Mouse (Mus musculus): ENCODE results near the gene Ythdf2. TPM values are rescaled to one million over a fixed set of nuclear protein-coding genes. Genes with fewer than 3 reads are reported as not detected.

Gene Ythdf2
- total and polyA plus RNA-seq, 2 experiments from 2014 or later: 56.4 to 87.7 TPM

DNA sequence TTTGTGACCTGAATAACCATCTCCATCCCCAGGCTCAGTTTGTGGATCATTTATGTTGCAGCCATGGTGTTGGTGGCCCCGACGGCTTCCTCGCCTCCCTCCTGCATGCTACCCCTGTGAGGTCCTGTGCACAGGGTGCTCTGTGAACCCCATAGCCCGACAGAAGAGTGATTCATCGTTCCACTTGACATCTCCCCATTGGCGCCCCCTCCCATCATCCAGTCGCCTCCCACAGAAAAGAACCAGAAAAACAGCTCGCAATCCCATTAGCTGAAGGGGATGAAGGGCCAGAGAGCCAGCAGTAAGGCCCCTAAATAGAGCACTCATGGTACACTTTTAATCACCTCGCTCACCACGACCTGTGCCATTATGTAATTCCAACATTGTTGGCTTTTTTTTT is 35.6 kb downstream of the Ythdf2 start:
- Histone ChIP-seq H3K4me3 (ENCODE audit: low read length) (no peak overlapping the region), H3K36me3 (ENCODE audit: insufficient read depth, low read length) (no peaks in the 10 kb centered on the region), H3K9me3 (ENCODE audit: low read length) (no peaks in the 10 kb centered on the region), H3K4me1 (ENCODE audit: insufficient read depth, low read length) (no peaks in the 10 kb centered on the region), H3K27me3 (ENCODE audit: insufficient read depth, low read length) (no peaks in the 10 kb centered on the region), H3K4me2 (ENCODE audit: low read depth, low read length) (no peak overlapping the region), H3K9ac (replicated peaks; ENCODE audit: low read length) (no peak overlapping the region), H3K27ac (no peak overlapping the region)
- no peak for DNase-seq (ENCODE audit: low spot score)
- no peak for ATAC-seq
- WGBS: 53% methylated on average over 10 of the region's 10 CpGs
- TF ChIP-seq CTCF (IDR thresholded peaks at IDR 0.05; ENCODE audit: low read depth): no peak

DNA sequence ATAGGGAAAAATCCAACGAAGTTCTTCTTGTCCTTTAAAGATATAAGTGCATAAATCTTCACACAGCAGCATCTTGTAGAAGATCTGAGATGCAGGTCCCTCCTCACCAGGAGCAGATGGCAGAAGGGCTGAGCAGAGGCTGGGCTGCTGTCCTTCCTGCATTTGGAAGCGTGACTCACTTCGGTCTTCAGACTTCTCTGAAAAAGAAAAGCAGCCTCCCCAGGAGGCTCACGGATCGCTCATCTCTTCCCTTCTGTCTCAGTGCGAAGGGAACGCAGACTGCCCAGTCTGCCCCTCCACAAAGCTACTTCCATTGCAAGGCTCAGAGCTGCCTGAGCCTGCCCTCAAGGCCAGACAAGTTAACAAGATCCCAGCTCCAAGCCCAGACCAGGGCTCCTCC is 41.2 kb downstream of the Ythdf2 start:
- ATAC-seq (no peak), DNase-seq (ENCODE audit: low spot score) (no peak)
- H3K27me3 ChIP-seq (ENCODE audit: insufficient read depth, low read length): no peaks in the 10 kb centered on the region
- no peak overlapping the region for H3K4me2 ChIP-seq (ENCODE audit: low read depth, low read length)
- TF ChIP-seq CTCF (IDR thresholded peaks at IDR 0.05; ENCODE audit: low read depth): no peak
- no peak overlapping the region for H3K9ac ChIP-seq (replicated peaks; ENCODE audit: low read length)
- H3K36me3 ChIP-seq (ENCODE audit: insufficient read depth, low read length): no peaks in the 10 kb centered on the region
- H3K9me3 ChIP-seq (ENCODE audit: low read length): no peaks in the 10 kb centered on the region
- WGBS: 16% methylated on average over 7 of the region's 7 CpGs
- H3K27ac ChIP-seq: no peak overlapping the region
- no peak overlapping the region for H3K4me3 ChIP-seq (ENCODE audit: low read length)
- no peaks in the 10 kb centered on the region for H3K4me1 ChIP-seq (ENCODE audit: insufficient read depth, low read length)

- no peaks in the 10 kb centered on the region for H3K36me3 ChIP-seq (ENCODE audit: insufficient read depth, low read length)
- H3K27ac ChIP-seq: no peak overlapping the region
- no peak overlapping the region for H3K4me2 ChIP-seq (ENCODE audit: low read depth, low read length)
- 78% methylated on average over 5 of the region's 5 CpGs for WGBS
- no peak overlapping the region for H3K9ac ChIP-seq (replicated peaks; ENCODE audit: low read length)
- H3K4me3 ChIP-seq (ENCODE audit: low read length): no peak overlapping the region
- H3K4me1 ChIP-seq (ENCODE audit: insufficient read depth, low read length): no peaks in the 10 kb centered on the region
- TF ChIP-seq CTCF (IDR thresholded peaks at IDR 0.05; ENCODE audit: low read depth): no peak
- no peaks in the 10 kb centered on the region for H3K9me3 ChIP-seq (ENCODE audit: low read length)
- no peak for ATAC-seq
- DNase-seq (ENCODE audit: low spot score): no peak
- no peaks in the 10 kb centered on the region for H3K27me3 ChIP-seq (ENCODE audit: insufficient read depth, low read length)
These were observed 42.3 kb downstream of the Ythdf2 start for GRCm38 (mm10) chr4:132169761-132170160.

- WGBS: 97% methylated on average over 3 of the region's 3 CpGs
- H3K9ac ChIP-seq (replicated peaks; ENCODE audit: low read length): no peak overlapping the region
- H3K4me1 ChIP-seq (ENCODE audit: insufficient read depth, low read length): no peaks in the 10 kb centered on the region
- ATAC-seq (no peak), DNase-seq (ENCODE audit: low spot score) (no peak)
- no peaks in the 10 kb centered on the region for H3K27me3 ChIP-seq (ENCODE audit: insufficient read depth, low read length)
- H3K36me3 ChIP-seq (ENCODE audit: insufficient read depth, low read length): no peaks in the 10 kb centered on the region
- H3K27ac ChIP-seq: no peak overlapping the region
- H3K4me3 ChIP-seq (ENCODE audit: low read length): no peak overlapping the region
- H3K4me2 ChIP-seq (ENCODE audit: low read depth, low read length): no peak overlapping the region
- H3K9me3 ChIP-seq (ENCODE audit: low read length): no peaks in the 10 kb centered on the region
- TF ChIP-seq CTCF (IDR thresholded peaks at IDR 0.05; ENCODE audit: low read depth): no peak
These were observed 42.8 kb downstream of the Ythdf2 start for GRCm38 (mm10) chr4:132169271-132169670.

- Histone ChIP-seq H3K9me3 (ENCODE audit: low read length) (no peaks in the 10 kb centered on the region), H3K4me3 (ENCODE audit: low read length) (no peak overlapping the region), H3K36me3 (ENCODE audit: insufficient read depth, low read length) (no peaks in the 10 kb centered on the region), H3K27me3 (ENCODE audit: insufficient read depth, low read length) (no peaks in the 10 kb centered on the region), H3K4me1 (ENCODE audit: insufficient read depth, low read length) (no peaks in the 10 kb centered on the region), H3K27ac (no peak overlapping the region), H3K4me2 (ENCODE audit: low read depth, low read length) (no peak overlapping the region), H3K9ac (replicated peaks; ENCODE audit: low read length) (no peak overlapping the region)
- ATAC-seq (no peak), DNase-seq (ENCODE audit: low spot score) (no peak)
- TF ChIP-seq CTCF (IDR thresholded peaks at IDR 0.05; ENCODE audit: low read depth): no peak
- 83% methylated on average over 3 of the region's 3 CpGs for WGBS
These were observed 44.7 kb downstream of the Ythdf2 start for GRCm38 (mm10) chr4:132167436-132167835.

- Histone ChIP-seq H3K4me2 (ENCODE audit: low read depth, low read length) (no peak overlapping the region), H3K4me1 (ENCODE audit: insufficient read depth, low read length) (no peaks in the 10 kb centered on the region), H3K27ac (no peak overlapping the region), H3K36me3 (ENCODE audit: insufficient read depth, low read length) (no peaks in the 10 kb centered on the region), H3K9ac (replicated peaks; ENCODE audit: low read length) (no peak overlapping the region), H3K4me3 (ENCODE audit: low read length) (no peak overlapping the region), H3K27me3 (ENCODE audit: insufficient read depth, low read length) (no peaks in the 10 kb centered on the region), H3K9me3 (ENCODE audit: low read length) (no peaks in the 10 kb centered on the region)
- DNase-seq (ENCODE audit: low spot score): no peak
- no peak for ATAC-seq
- TF ChIP-seq CTCF (IDR thresholded peaks at IDR 0.05; ENCODE audit: low read depth): no peak
- WGBS: 60% methylated on average over 16 of the region's 16 CpGs
These were observed 45.5 kb downstream of the Ythdf2 start for GRCm38 (mm10) chr4:132166350-132167290.

GRCm38 (mm10) chr4:132165691-132166090 is 46.4 kb downstream of the Ythdf2 start:
- 22% methylated on average over 14 of the region's 14 CpGs for WGBS
- Histone ChIP-seq H3K27me3 (ENCODE audit: insufficient read depth, low read length) (no peaks in the 10 kb centered on the region), H3K9ac (replicated peaks; ENCODE audit: low read length) (no peak overlapping the region), H3K4me2 (ENCODE audit: low read depth, low read length) (0 out of 2 replicates have a peak overlapping the region, but pooled peaks have one; percentile 7), H3K27ac (no peak overlapping the region), H3K9me3 (ENCODE audit: low read length) (no peaks in the 10 kb centered on the region), H3K4me1 (ENCODE audit: insufficient read depth, low read length) (no peaks in the 10 kb centered on the region), H3K36me3 (ENCODE audit: insufficient read depth, low read length) (no peaks in the 10 kb centered on the region), H3K4me3 (ENCODE audit: low read length) (no peak overlapping the region)
- DNase-seq (ENCODE audit: low spot score): peak; percentile 45
- ATAC-seq: no peak
- no peak for TF ChIP-seq CTCF (IDR thresholded peaks at IDR 0.05; ENCODE audit: low read depth)

All from hindbrain, postnatal 0 days (tissue).